Mouse (Mus musculus) heart, embryonic 15.5 days (tissue): ENCODE data around the gene Dus2. TPM values are rescaled to one million over a fixed set of nuclear protein-coding genes. Genes with fewer than 3 reads are reported as not detected.

Source experiments
- ATAC-seq: fragments of 200-750 bp; cut with Nextera tagmentation; replicated peaks from 2 replicates; pipeline ENCODE4 v1.8.0; 2017; ENCODE audit warnings: low read depth, moderate TSS enrichment; ENCODE audit not compliant: insufficient number of reproducible peaks, insufficient read depth, low FRiP score
- H3K27ac ChIP-seq: fragments of 300-500 bp; sonication (generic); 2 replicates; pipeline ENCODE4 v1.5.1; 2015; ENCODE audit warnings: mild to moderate bottlenecking, inconsistent platforms
- H3K27me3 ChIP-seq: fragments of 300-500 bp; sonication (generic); 2 replicates; pipeline ENCODE4 v1.6.1; 2015; ENCODE audit warnings: inconsistent platforms
- H3K36me3 ChIP-seq: fragments of 300-500 bp; sonication (generic); 2 replicates; pipeline ENCODE4 v1.6.1; 2015; ENCODE audit warnings: mild to moderate bottlenecking, inconsistent platforms
- H3K4me1 ChIP-seq: fragments of 300-500 bp; sonication (generic); replicated peaks from 2 replicates; pipeline ENCODE4 v1.6.1; 2015; ENCODE audit warnings: inconsistent platforms
- H3K4me2 ChIP-seq: fragments of 300-500 bp; sonication (generic); 2 replicates; pipeline ENCODE4 v1.6.1; 2015; ENCODE audit warnings: inconsistent platforms, mild to moderate bottlenecking, moderate library complexity
- H3K4me3 ChIP-seq: fragments of 300-500 bp; sonication (generic); 2 replicates; pipeline ENCODE4 v1.5.1; 2015; ENCODE audit warnings: mild to moderate bottlenecking, inconsistent platforms
- H3K9ac ChIP-seq: fragments of 300-500 bp; sonication (generic); 2 replicates; pipeline ENCODE4 v1.6.1; 2015; ENCODE audit warnings: mild to moderate bottlenecking, inconsistent platforms
- H3K9me3 ChIP-seq: fragments of 300-500 bp; sonication (generic); replicated peaks from 2 replicates; pipeline ENCODE4 v1.6.1; 2016; ENCODE audit warnings: inconsistent platforms
- WGBS: fragments of 180-500 bp; shearing (Covaris S2); methylation state at CpG from one replicate; pipeline ENCODE4 v1.1.7; 2015; ENCODE audit warnings: mixed read lengths; 5-methylcytosine and 5-hydroxymethylcytosine counted together
- polyA plus RNA-seq: library from polyadenylated mRNA; unstranded; fragments of >200 nt; fragmentation: Nextera tagmentation; extraction: Ambion mirVana; gene quantifications from 2 replicates; pipeline ENCODE4 v1.2.1, GENCODE M21; 2015

Gene Dus2
- polyA plus RNA-seq: 12.5 and 15.0 TPM in 2 replicates

DNA sequence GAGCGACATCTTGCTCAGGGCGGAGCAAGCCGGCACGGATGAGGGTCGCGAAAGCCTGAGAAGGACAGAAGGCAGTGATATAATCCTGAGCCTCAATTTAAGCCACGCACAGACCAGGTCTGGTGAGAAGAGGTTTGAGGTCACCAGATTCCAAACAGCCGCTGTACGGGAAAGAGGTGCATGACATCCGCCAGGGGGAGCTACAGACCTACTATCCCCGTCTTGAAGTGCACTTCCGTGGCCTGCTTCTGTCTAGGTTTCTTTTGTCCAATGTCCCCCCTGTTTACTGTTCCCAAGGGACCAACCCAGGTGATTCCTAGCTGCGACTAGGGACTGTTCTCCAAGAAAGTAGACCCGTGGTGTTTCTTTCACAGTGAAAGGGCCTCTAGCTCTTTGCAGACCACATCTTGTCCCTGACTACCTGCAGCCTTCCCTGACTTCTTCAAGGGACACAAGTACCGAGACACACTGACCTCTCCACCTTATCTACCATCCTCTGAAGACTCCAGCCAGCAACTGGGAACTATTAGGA, at the start of gene Dus2:
Gene Dus2, plus strand, starts transcription at position 482 of the 532 bp plus-strand sequence.
- H3K4me3 ChIP-seq: no peak within 1 kb of the TSS
- 9% methylated on average over 15 of the region's 15 CpGs for WGBS

DNA sequence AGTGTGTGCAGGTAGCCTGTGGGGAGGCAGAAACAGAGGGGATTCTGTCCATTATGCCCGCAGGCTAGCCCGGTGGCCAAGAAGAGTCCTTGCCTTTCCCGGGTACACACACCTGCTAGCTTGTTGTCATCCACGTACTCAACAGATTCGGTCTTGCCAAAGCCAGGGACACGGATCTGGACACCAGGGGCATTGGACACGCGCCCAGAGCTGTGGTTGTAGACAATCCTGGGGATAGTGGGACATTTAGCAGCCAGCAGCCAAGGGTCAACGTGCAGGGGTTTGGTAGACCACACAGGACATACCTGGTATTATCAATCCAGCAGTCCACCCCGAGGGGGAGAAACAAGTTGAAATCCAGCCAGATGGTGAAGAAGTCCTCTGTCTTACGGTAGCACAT, 49.1 kb upstream of the Dus2 start:
- Histone ChIP-seq H3K9ac (no peak overlapping the region), H3K36me3 (peaks cover 55% of the 10 kb centered on the region), H3K4me2 (no peak overlapping the region), H3K9me3 (no peaks in the 10 kb centered on the region), H3K4me1 (peaks cover 4% of the 10 kb centered on the region; the same call in 1 of the 2 replicates), H3K27me3 (no peaks in the 10 kb centered on the region), H3K4me3 (no peak overlapping the region), H3K27ac (no peak overlapping the region)
- ATAC-seq: no peak
- 85% methylated on average over 11 of the region's 11 CpGs for WGBS

More for the DNA sequence above, at the start of gene Dus2:
- Histone ChIP-seq H3K4me2 (peak within 1 kb of the TSS; percentile 30; the same call in 1 of the 2 replicates), H3K4me1 (peaks cover 6% of the 10 kb centered on the region; the same call in 1 of the 2 replicates), H3K9me3 (no peaks in the 10 kb centered on the region), H3K9ac (no peak within 1 kb of the TSS), H3K36me3 (no peaks in the 10 kb centered on the region), H3K27me3 (no peaks in the 10 kb centered on the region), H3K27ac (no peak within 1 kb of the TSS)
- peak; percentile 64; the same call in 1 of the 2 replicates for ATAC-seq

DNA sequence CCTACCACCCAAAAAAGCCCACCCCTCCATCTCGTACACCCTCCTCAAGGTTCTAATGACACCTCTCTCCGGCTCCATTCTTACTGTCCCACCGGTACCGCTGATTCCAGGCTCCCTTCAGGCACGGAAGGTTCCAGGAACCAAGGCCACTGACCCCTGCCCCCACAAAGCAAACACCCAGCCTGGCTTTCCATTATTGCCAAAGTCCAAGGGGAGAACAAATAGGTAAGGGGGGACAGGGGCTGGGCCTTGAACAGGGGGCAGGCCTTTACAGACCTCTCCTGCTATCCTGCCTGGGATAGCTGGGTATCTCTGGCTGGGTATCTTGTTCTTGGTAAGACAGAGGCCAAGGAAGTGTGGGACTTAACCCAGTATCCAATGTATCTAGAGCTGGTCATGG, 48.6 kb upstream of the Dus2 start:
- ATAC-seq: no peak
- peaks cover 60% of the 10 kb centered on the region for H3K36me3 ChIP-seq
- H3K27me3 ChIP-seq: no peaks in the 10 kb centered on the region
- H3K27ac ChIP-seq: no peak overlapping the region
- H3K4me3 ChIP-seq: no peak overlapping the region
- H3K9me3 ChIP-seq: no peaks in the 10 kb centered on the region
- no peak overlapping the region for H3K9ac ChIP-seq
- H3K4me2 ChIP-seq: no peak overlapping the region
- H3K4me1 ChIP-seq: peaks cover 4% of the 10 kb centered on the region; the same call in 1 of the 2 replicates
- 94% methylated on average over 5 of the region's 5 CpGs for WGBS

DNA sequence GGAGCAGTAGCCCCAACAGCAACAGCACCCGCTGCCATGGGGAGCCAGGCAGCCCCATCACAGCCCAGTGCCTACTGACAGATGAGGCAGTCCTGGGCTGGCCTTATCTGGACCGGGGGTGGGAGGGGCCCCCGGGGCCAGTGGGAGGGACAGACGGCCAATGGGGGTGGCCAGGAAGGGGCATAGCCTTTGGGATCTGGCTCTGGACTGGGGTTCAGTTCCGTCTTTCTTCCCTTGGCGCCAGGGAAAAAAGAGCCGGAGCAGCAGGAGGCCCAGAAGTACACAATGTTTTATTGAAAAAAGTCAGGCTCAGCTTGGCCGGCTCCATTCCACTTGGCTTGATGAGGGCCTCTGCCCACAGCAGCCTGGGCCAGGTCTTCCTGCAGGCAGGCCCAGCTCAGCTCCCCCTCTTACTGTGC, 47.8 kb upstream of the Dus2 start, which contains the start of gene Lcat:
Gene Lcat, minus strand, starts transcription at position 62 of the 419 bp plus-strand sequence.
- H3K27ac ChIP-seq: no peak within 1 kb of the TSS
- peaks cover 2% of the 10 kb centered on the region; the same call in 1 of the 2 replicates for H3K4me1 ChIP-seq
- peaks cover 68% of the 10 kb centered on the region for H3K36me3 ChIP-seq
- no peak within 1 kb of the TSS for H3K4me2 ChIP-seq
- no peaks in the 10 kb centered on the region for H3K9me3 ChIP-seq
- WGBS: 79% methylated on average over 7 of the region's 8 CpGs
- no peak for ATAC-seq
- no peak within 1 kb of the TSS for H3K9ac ChIP-seq
- no peak within 1 kb of the TSS for H3K4me3 ChIP-seq
- H3K27me3 ChIP-seq: no peaks in the 10 kb centered on the region

DNA sequence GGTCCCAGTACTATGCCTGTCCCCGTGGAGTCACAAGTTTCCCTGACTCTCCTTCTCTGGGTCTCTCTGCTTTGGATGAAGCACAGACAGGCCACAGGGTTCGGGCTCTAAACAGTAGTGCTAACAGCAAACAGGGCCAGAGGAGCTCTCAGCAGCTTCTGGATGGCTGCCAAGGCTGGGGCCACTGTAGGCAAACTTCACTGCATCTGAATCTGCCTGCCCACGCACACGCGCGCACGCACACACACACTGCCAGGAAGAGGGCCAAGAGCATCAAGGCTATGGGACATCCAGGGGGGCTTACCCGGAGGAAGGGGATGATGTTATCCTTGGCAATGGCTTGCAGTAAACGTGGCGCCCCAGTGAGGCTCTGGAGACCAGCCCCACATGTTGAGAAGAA, 41.8 kb upstream of the Dus2 start:
- Histone ChIP-seq H3K4me2 (no peak overlapping the region), H3K36me3 (peaks cover 84% of the 10 kb centered on the region), H3K4me1 (peaks cover 34% of the 10 kb centered on the region), H3K4me3 (no peak overlapping the region), H3K27me3 (no peaks in the 10 kb centered on the region), H3K9me3 (no peaks in the 10 kb centered on the region), H3K9ac (no peak overlapping the region), H3K27ac (peak overlapping the region; percentile 59)
- ATAC-seq: peak; percentile 54
- WGBS: 26% methylated on average over 10 of the region's 10 CpGs

DNA sequence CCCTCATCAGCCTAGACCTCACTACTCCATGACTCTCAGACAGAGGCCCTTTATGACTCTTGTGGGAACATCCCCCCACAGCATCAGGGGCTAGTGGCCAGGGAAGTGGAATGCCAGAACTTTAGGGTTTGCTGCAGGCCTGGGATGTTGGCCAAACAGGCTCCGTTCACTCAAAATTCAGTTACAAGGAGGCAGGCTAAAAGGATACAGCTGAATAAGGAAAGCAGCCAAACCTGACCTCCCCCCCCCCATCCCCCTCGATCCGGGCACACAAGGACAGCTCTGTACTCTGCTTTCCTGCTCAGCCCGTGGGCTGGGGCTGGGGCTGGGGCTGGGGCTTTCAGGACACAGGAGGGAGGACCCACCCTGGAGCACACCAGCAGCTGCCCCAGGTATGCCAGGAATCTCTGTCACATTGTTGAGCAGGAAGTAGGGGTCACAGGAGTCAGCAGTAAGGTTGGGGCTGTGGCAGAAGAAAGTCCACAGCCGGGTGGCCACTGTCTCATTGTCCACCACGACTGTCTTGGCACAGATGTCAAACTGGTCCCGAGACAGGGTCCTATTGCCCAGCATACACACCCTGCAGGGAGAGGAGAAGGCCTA, 40.0 kb upstream of the Dus2 start:
- 0 out of 2 replicates have a peak, but pooled peaks have one; percentile 28 for ATAC-seq
- WGBS: 23% methylated on average over 7 of the region's 7 CpGs

DNA sequence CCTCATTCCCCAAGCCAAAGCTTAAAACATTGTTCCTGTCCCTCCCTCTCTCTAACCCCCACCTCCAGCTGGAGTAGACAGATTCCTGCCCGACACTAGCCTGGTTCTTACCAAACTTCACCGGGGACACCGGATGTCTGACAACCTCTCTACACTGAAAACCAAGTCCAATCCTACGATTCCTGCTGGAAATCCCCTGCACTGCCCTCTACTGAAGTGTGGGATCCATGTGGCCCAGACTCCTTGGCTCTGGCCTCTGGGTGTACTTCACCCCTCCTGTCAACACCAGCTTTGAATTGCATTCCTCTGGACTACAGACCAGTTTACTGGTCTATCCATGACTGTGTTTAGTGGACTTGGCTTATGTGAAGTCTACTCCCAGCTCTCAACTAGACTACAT, 34.6 kb upstream of the Dus2 start:
- no peak overlapping the region for H3K4me2 ChIP-seq
- 0 out of 2 replicates have a peak overlapping the region, but pooled peaks have one; percentile 38 for H3K27ac ChIP-seq
- no peaks in the 10 kb centered on the region for H3K9me3 ChIP-seq
- no peaks in the 10 kb centered on the region for H3K27me3 ChIP-seq
- H3K4me3 ChIP-seq: no peak overlapping the region
- WGBS: 54% methylated on average over 4 of the region's 4 CpGs
- ATAC-seq: peak; percentile 27; the same call in 1 of the 2 replicates
- H3K4me1 ChIP-seq: peaks cover 45% of the 10 kb centered on the region
- H3K36me3 ChIP-seq: peaks cover 60% of the 10 kb centered on the region
- no peak overlapping the region for H3K9ac ChIP-seq

More for the DNA sequence above, 40.0 kb upstream of the Dus2 start:
- peak overlapping the region; percentile 63 for H3K27ac ChIP-seq
- no peak overlapping the region for H3K9ac ChIP-seq
- H3K4me3 ChIP-seq: no peak overlapping the region
- H3K9me3 ChIP-seq: no peaks in the 10 kb centered on the region
- peaks cover 82% of the 10 kb centered on the region for H3K36me3 ChIP-seq
- no peak overlapping the region for H3K4me2 ChIP-seq
- peaks cover 34% of the 10 kb centered on the region for H3K4me1 ChIP-seq
- H3K27me3 ChIP-seq: no peaks in the 10 kb centered on the region

DNA sequence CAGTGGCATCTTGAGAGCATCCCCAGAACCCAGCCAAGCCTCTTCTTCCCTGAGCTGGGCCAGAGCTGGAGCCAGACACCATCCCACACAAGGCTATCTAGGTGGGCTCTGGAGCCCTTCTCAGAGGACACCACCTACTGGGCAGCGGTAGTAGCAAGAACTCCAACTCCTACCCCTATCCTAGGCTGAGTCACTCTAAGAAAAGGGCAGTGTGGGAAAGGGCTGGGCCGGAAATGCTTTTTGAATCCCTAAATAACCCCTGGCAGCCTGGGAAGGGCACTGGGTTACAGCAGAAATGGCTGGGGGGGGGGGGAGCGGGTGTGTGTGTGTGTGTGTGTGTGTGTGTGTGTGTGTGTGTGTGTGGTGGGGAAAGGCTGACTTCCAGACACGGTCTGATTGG, 33.3 kb upstream of the Dus2 start:
- Histone ChIP-seq H3K9me3 (no peaks in the 10 kb centered on the region), H3K4me3 (no peak overlapping the region), H3K27ac (no peak overlapping the region), H3K4me1 (peaks cover 47% of the 10 kb centered on the region), H3K4me2 (no peak overlapping the region), H3K27me3 (no peaks in the 10 kb centered on the region), H3K36me3 (peaks cover 53% of the 10 kb centered on the region), H3K9ac (no peak overlapping the region)
- ATAC-seq: peak; percentile 21; the same call in 1 of the 2 replicates
- WGBS: 38% methylated on average over 3 of the region's 4 CpGs

DNA sequence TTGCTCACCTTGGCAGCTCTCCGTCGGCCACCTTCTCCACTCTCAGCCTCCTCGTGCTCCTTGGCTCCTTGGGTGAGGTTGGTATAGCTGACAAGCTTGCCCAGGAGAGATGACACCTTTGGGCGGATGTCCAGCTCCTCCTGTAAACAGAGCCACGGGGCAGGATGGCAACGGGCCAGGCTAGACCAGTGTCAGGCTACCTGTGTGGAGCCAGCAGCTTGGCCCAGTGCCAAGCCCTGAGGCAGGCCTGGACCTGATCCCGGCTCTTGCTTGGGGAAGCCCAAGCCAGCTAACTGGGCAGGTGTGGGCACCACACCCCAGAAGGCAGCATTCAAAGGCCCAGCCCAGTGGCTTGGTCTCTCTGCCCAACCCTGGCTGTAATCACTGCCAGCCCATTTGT, 31.8 kb upstream of the Dus2 start:
- 65% methylated on average over 7 of the region's 7 CpGs for WGBS
- ATAC-seq: no peak
- H3K4me1 ChIP-seq: peaks cover 61% of the 10 kb centered on the region

DNA sequence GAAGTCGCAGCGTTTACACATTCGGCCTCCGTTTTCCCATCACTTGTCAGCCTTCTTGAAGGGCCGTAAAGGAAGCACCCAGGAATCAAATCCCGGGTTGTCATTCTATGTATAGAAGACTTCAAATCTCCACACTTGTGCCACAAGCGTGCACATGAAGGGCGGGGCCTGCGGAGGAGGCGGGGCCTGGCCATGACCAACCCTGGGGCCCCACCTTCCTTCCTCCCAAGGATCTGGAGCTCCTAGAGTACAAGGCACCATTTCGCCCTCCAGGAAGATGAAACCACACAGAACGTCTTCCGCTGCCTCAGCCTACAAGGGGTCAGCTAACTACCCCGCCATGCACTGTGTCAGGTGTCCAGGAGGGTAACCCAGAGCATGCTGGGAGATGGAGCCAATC, 30.0 kb upstream of the Dus2 start:
- Histone ChIP-seq H3K4me2 (no peak overlapping the region), H3K4me1 (peaks cover 71% of the 10 kb centered on the region), H3K4me3 (no peak overlapping the region), H3K36me3 (peaks cover 24% of the 10 kb centered on the region), H3K9me3 (no peaks in the 10 kb centered on the region), H3K27me3 (no peaks in the 10 kb centered on the region), H3K27ac (no peak overlapping the region), H3K9ac (no peak overlapping the region)
- 78% methylated on average over 14 of the region's 14 CpGs for WGBS
- no peak for ATAC-seq

More for the DNA sequence above, 31.8 kb upstream of the Dus2 start:
- Histone ChIP-seq H3K27ac (no peak overlapping the region), H3K9me3 (no peaks in the 10 kb centered on the region), H3K36me3 (peaks cover 39% of the 10 kb centered on the region), H3K4me2 (no peak overlapping the region), H3K9ac (no peak overlapping the region), H3K27me3 (no peaks in the 10 kb centered on the region), H3K4me3 (no peak overlapping the region)

DNA sequence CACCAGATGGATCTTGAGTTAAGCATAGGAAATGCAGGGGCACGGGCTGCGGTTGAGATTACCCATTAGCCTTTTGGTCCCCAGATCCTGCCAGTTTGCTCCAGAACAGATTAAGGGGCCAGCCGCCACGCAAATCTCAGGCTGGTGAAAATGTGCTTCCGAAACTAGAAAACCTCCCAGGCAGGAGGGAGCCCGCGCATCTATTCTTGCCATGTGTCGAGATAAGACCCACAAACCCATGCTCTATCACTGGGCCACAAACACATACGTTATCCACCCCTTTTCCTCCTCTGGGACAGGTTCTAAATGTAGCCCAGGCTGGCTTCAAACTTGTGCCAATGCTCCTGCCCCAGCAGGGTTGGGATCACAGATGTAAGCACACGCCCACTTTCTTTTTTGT, 29.6 kb upstream of the Dus2 start:
- Histone ChIP-seq H3K27me3 (no peaks in the 10 kb centered on the region), H3K27ac (no peak overlapping the region), H3K4me1 (peaks cover 72% of the 10 kb centered on the region), H3K4me3 (no peak overlapping the region), H3K9me3 (no peaks in the 10 kb centered on the region), H3K9ac (no peak overlapping the region), H3K4me2 (no peak overlapping the region), H3K36me3 (peaks cover 22% of the 10 kb centered on the region)
- ATAC-seq: no peak
- 66% methylated on average over 10 of the region's 10 CpGs for WGBS
